Mouse (Mus musculus): ENCODE results near the gene Tbc1d20. TPM values are rescaled to one million over a fixed set of nuclear protein-coding genes. Genes with fewer than 3 reads are reported as not detected.

The Tbc1d20 gene
- polyA plus RNA-seq, 1 experiment from 2014 or later = 25.7 TPM

GRCm38 (mm10) chr2:152332101-152332825 is 38.6 kb downstream of the Tbc1d20 start, which contains the start of gene Rbck1:
TSS of gene Rbck1 (minus strand) at chr2:152332653.
- H3K9ac ChIP-seq (ENCODE audit: low read depth, low read length) = peak within 1 kb of the TSS; percentile 89
- H3K27me3 ChIP-seq (ENCODE audit: control insufficient read depth, insufficient read depth, low read length) = no peaks in the 10 kb centered on the region
- H3K36me3 ChIP-seq (ENCODE audit: control insufficient read depth, insufficient read depth, low read length) = no peaks in the 10 kb centered on the region
- H3K9me3 ChIP-seq (replicated peaks; ENCODE audit: control insufficient read depth, low read length) = no peaks in the 10 kb centered on the region
- H3K4me3 ChIP-seq (ENCODE audit: low read depth, low read length) = peak within 1 kb of the TSS; percentile 74
- peak within 1 kb of the TSS; percentile 95 for H3K27ac ChIP-seq (ENCODE audit: low read depth, low read length)
- WGBS (ENCODE audit: insufficient replicate concordance) = under 1% methylated on average over 54 of the region's 54 CpGs
- H3K4me1 ChIP-seq (ENCODE audit: control insufficient read depth, insufficient read depth, low read length) = peaks cover 11% of the 10 kb centered on the region
- ATAC-seq (replicated peaks; ENCODE audit: insufficient number of reproducible peaks, low FRiP score, low TSS enrichment) = peak; percentile 92
- peak within 1 kb of the TSS; percentile 94 for H3K4me2 ChIP-seq

GRCm38 (mm10) chr2:152333345-152334006 is 39.8 kb downstream of the Tbc1d20 start:
- Histone ChIP-seq H3K9me3 (replicated peaks; ENCODE audit: control insufficient read depth, low read length) (no peaks in the 10 kb centered on the region), H3K36me3 (ENCODE audit: control insufficient read depth, insufficient read depth, low read length) (no peaks in the 10 kb centered on the region), H3K4me2 (no peak overlapping the region), H3K27ac (ENCODE audit: low read depth, low read length) (no peak overlapping the region), H3K4me3 (ENCODE audit: low read depth, low read length) (no peak overlapping the region), H3K27me3 (ENCODE audit: control insufficient read depth, insufficient read depth, low read length) (no peaks in the 10 kb centered on the region), H3K9ac (ENCODE audit: low read depth, low read length) (no peak overlapping the region), H3K4me1 (ENCODE audit: control insufficient read depth, insufficient read depth, low read length) (peaks cover 11% of the 10 kb centered on the region)
- no peak for ATAC-seq (replicated peaks; ENCODE audit: insufficient number of reproducible peaks, low FRiP score, low TSS enrichment)
- WGBS (ENCODE audit: insufficient replicate concordance) = 71% methylated on average over 4 of the region's 4 CpGs

- Histone ChIP-seq H3K4me1 (ENCODE audit: control insufficient read depth, insufficient read depth, low read length) (peaks cover 11% of the 10 kb centered on the region), H3K36me3 (ENCODE audit: control insufficient read depth, insufficient read depth, low read length) (no peaks in the 10 kb centered on the region), H3K4me2 (no peak overlapping the region), H3K9me3 (replicated peaks; ENCODE audit: control insufficient read depth, low read length) (no peaks in the 10 kb centered on the region), H3K4me3 (ENCODE audit: low read depth, low read length) (no peak overlapping the region), H3K9ac (ENCODE audit: low read depth, low read length) (no peak overlapping the region), H3K27ac (ENCODE audit: low read depth, low read length) (no peak overlapping the region), H3K27me3 (ENCODE audit: control insufficient read depth, insufficient read depth, low read length) (no peaks in the 10 kb centered on the region)
- ATAC-seq (replicated peaks; ENCODE audit: insufficient number of reproducible peaks, low FRiP score, low TSS enrichment) = no peak
- 34% methylated on average over 10 of the region's 11 CpGs for WGBS (ENCODE audit: insufficient replicate concordance)
Observed at GRCm38 (mm10) chr2:152335289-152335820, 41.7 kb downstream of the Tbc1d20 start.

- no peak overlapping the region for H3K27ac ChIP-seq (ENCODE audit: low read depth, low read length)
- no peaks in the 10 kb centered on the region for H3K27me3 ChIP-seq (ENCODE audit: control insufficient read depth, insufficient read depth, low read length)
- H3K9ac ChIP-seq (ENCODE audit: low read depth, low read length) = no peak overlapping the region
- no peak overlapping the region for H3K4me2 ChIP-seq
- H3K4me3 ChIP-seq (ENCODE audit: low read depth, low read length) = no peak overlapping the region
- no peaks in the 10 kb centered on the region for H3K4me1 ChIP-seq (ENCODE audit: control insufficient read depth, insufficient read depth, low read length)
- no peaks in the 10 kb centered on the region for H3K36me3 ChIP-seq (ENCODE audit: control insufficient read depth, insufficient read depth, low read length)
- no peaks in the 10 kb centered on the region for H3K9me3 ChIP-seq (replicated peaks; ENCODE audit: control insufficient read depth, low read length)
- ATAC-seq (replicated peaks; ENCODE audit: insufficient number of reproducible peaks, low FRiP score, low TSS enrichment) = no peak
- WGBS (ENCODE audit: insufficient replicate concordance) = 66% methylated on average over 1 of the region's 1 CpGs
Observed at GRCm38 (mm10) chr2:152336856-152337255, 43.2 kb downstream of the Tbc1d20 start.

- Histone ChIP-seq H3K27me3 (ENCODE audit: control insufficient read depth, insufficient read depth, low read length) (no peaks in the 10 kb centered on the region), H3K4me3 (ENCODE audit: low read depth, low read length) (no peak overlapping the region), H3K9me3 (replicated peaks; ENCODE audit: control insufficient read depth, low read length) (no peaks in the 10 kb centered on the region), H3K4me2 (no peak overlapping the region), H3K4me1 (ENCODE audit: control insufficient read depth, insufficient read depth, low read length) (no peaks in the 10 kb centered on the region), H3K27ac (ENCODE audit: low read depth, low read length) (no peak overlapping the region), H3K9ac (ENCODE audit: low read depth, low read length) (no peak overlapping the region), H3K36me3 (ENCODE audit: control insufficient read depth, insufficient read depth, low read length) (no peaks in the 10 kb centered on the region)
- ATAC-seq (replicated peaks; ENCODE audit: insufficient number of reproducible peaks, low FRiP score, low TSS enrichment) = no peak
- 89% methylated on average over 11 of the region's 11 CpGs for WGBS (ENCODE audit: insufficient replicate concordance)
Observed at GRCm38 (mm10) chr2:152337591-152338212, 44.1 kb downstream of the Tbc1d20 start.

- 79% methylated on average over 13 of the region's 13 CpGs for WGBS (ENCODE audit: insufficient replicate concordance)
- no peak for ATAC-seq (replicated peaks; ENCODE audit: insufficient number of reproducible peaks, low FRiP score, low TSS enrichment)
- H3K4me2 ChIP-seq = no peak overlapping the region
- no peaks in the 10 kb centered on the region for H3K27me3 ChIP-seq (ENCODE audit: control insufficient read depth, insufficient read depth, low read length)
- H3K9me3 ChIP-seq (replicated peaks; ENCODE audit: control insufficient read depth, low read length) = no peaks in the 10 kb centered on the region
- no peaks in the 10 kb centered on the region for H3K36me3 ChIP-seq (ENCODE audit: control insufficient read depth, insufficient read depth, low read length)
- H3K4me3 ChIP-seq (ENCODE audit: low read depth, low read length) = no peak overlapping the region
- no peak overlapping the region for H3K27ac ChIP-seq (ENCODE audit: low read depth, low read length)
- H3K9ac ChIP-seq (ENCODE audit: low read depth, low read length) = no peak overlapping the region
- no peaks in the 10 kb centered on the region for H3K4me1 ChIP-seq (ENCODE audit: control insufficient read depth, insufficient read depth, low read length)
Observed at GRCm38 (mm10) chr2:152338319-152338718, 44.7 kb downstream of the Tbc1d20 start.

- Histone ChIP-seq H3K27ac (ENCODE audit: low read depth, low read length) (no peak overlapping the region), H3K4me3 (ENCODE audit: low read depth, low read length) (no peak overlapping the region), H3K27me3 (ENCODE audit: control insufficient read depth, insufficient read depth, low read length) (no peaks in the 10 kb centered on the region), H3K4me2 (no peak overlapping the region), H3K36me3 (ENCODE audit: control insufficient read depth, insufficient read depth, low read length) (no peaks in the 10 kb centered on the region), H3K4me1 (ENCODE audit: control insufficient read depth, insufficient read depth, low read length) (peaks cover 4% of the 10 kb centered on the region; the same call in 1 of the 2 replicates), H3K9me3 (replicated peaks; ENCODE audit: control insufficient read depth, low read length) (no peaks in the 10 kb centered on the region), H3K9ac (ENCODE audit: low read depth, low read length) (no peak overlapping the region)
- no peak for ATAC-seq (replicated peaks; ENCODE audit: insufficient number of reproducible peaks, low FRiP score, low TSS enrichment)
- 80% methylated on average over 22 of the region's 22 CpGs for WGBS (ENCODE audit: insufficient replicate concordance)
Observed at GRCm38 (mm10) chr2:152339631-152340179, 46.1 kb downstream of the Tbc1d20 start.
